Mouse (Mus musculus): ENCODE data around the gene Gm28998. TPM values are rescaled to one million over a fixed set of nuclear protein-coding genes. Genes with fewer than 3 reads are reported as not detected.

Gene Gm28998
- polyA plus RNA-seq (2021; fragmentation: Nextera tagmentation) = not detected in 2 replicates
- long read RNA-seq, experiment 1 = 0 reads
- long read RNA-seq, experiment 2 = 0 reads

GRCm38 (mm10) chrY:7253487-7253886 is at the start of gene Gm28998:
TSS of gene Gm28998 (plus strand) at chrY:7253787.

Other genes starting within 250 kb of the Gm28998 start
- not detected in 2 replicates for gene Gm21244, start 84.5 kb upstream of the Gm28998 start, polyA plus RNA-seq (2021; fragmentation: Nextera tagmentation)
- gene Gm21788, start 151.2 kb downstream of the Gm28998 start, polyA plus RNA-seq (2021; fragmentation: Nextera tagmentation) = not detected in 2 replicates

All from left cerebral cortex, adult 6 months (tissue).